Comparison of ENCODE assay signal across 8 mouse cellular contexts in the genomic region with DNA sequence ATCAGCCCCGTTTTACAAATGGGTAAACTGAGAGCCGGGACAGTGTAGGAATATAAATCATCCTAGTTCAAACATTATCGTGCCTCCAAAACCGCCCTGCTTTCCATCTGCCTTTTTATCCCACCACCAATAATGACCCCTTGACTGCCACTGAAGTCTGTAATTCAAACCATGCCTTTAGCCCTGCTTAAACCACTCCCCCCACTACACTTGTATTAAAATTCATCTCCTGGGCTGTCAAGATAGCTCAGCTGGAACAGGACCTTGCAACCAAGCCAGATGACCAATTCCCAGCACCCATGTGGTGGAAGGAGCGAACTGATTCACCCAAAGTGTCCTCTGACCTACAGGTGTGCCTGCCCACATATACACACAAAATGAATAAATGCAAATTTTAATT. TPM values are rescaled to one million over a fixed set of nuclear protein-coding genes. Genes with fewer than 3 reads are reported as not detected.
DNase-seq lines count a peak whose midpoint lies in the region; ATAC-seq and TF ChIP-seq lines count a peak whose summit lies in the region.

No protein-coding gene starts in this region.

- no peak for TF ChIP-seq CTCF in layer of hippocampus, adult 2 months (conservative IDR thresholded peaks at IDR 0.05)

- H3K36me3 ChIP-seq in limb, embryonic 10.5 days, result peaks cover 2% of the 10 kb centered on the region; the same call in 1 of the 2 replicates
- peaks cover 3% of the 10 kb centered on the region for H3K36me3 ChIP-seq in neural tube, embryonic 13.5 days

- H3K9me3 ChIP-seq in limb, embryonic 10.5 days (replicated peaks), result no peaks in the 10 kb centered on the region
- H3K9me3 ChIP-seq in neural tube, embryonic 13.5 days, result no peaks in the 10 kb centered on the region

- H3K27me3 ChIP-seq in limb, embryonic 10.5 days (ENCODE audit: low read depth, poor library complexity, severe bottlenecking), result no peaks in the 10 kb centered on the region
- no peaks in the 10 kb centered on the region for H3K27me3 ChIP-seq in neural tube, embryonic 13.5 days

- H3K27ac ChIP-seq in layer of hippocampus, adult 2 months, result peak overlapping the region; percentile 95; the same call in 1 of the 2 replicates
- H3K27ac ChIP-seq in limb, embryonic 10.5 days, result peak overlapping the region; percentile 85; the same call in 1 of the 2 replicates
- H3K27ac ChIP-seq in neural tube, embryonic 13.5 days (replicated peaks), result no peak overlapping the region

- ATAC-seq in erythroid progenitor cell, adult 5-6 weeks (replicated peaks; ENCODE audit: low FRiP score, poor library complexity, severe bottlenecking), result 0 out of 2 replicates have a peak, but pooled peaks have one; percentile 2
- ATAC-seq in neural tube, embryonic 13.5 days (ENCODE audit: low read depth), result peak; percentile 68

- peak overlapping the region; percentile 92; the same call in 1 of the 2 replicates for H3K9ac ChIP-seq in neural tube, embryonic 13.5 days

- peak overlapping the region; percentile 37 for H3K4me2 ChIP-seq in neural tube, embryonic 13.5 days

- H3K4me3 ChIP-seq in layer of hippocampus, adult 2 months, result peak overlapping the region; percentile 93
- H3K4me3 ChIP-seq in limb, embryonic 10.5 days, result peak overlapping the region; percentile 82
- peak overlapping the region; percentile 85 for H3K4me3 ChIP-seq in neural tube, embryonic 13.5 days

- 18% methylated on average over 5 of the region's 5 CpGs for WGBS in limb, embryonic 10.5 days
- 17% methylated on average over 5 of the region's 5 CpGs for WGBS in neural tube, embryonic 13.5 days

- peaks cover 20% of the 10 kb centered on the region for H3K4me1 ChIP-seq in limb, embryonic 10.5 days
- H3K4me1 ChIP-seq in neural tube, embryonic 13.5 days (replicated peaks), result peaks cover 20% of the 10 kb centered on the region

- DNase-seq in layer of hippocampus, adult 2 months (ENCODE audit: low spot score in 2 of 2), result no peak
- no peak for DNase-seq in layer of hippocampus, postnatal 36 days
- DNase-seq in limb, embryonic 10.5 days (ENCODE audit: low spot score), result no peak
- no peak for DNase-seq in thymus, postnatal 10 days (ENCODE audit: low spot score in 2 of 2)
- DNase-seq in thymus, postnatal 0 days (ENCODE audit: low spot score), result no peak
- no peak for DNase-seq in right cerebral cortex, adult 18-20 months

RNA-seq across cellular contexts. Expression of a gene that starts 0.4 kb away (rescaled TPM):
- 10 to 100 TPM; 69.1 to 75.6 TPM for total RNA-seq in layer of hippocampus, adult 2 months (2021)
- 10 to 100 TPM; 66.2 to 71.8 TPM for total RNA-seq in layer of hippocampus, postnatal 36 days (2021)
- 46.9 and 54.5 TPM in 2 replicates for total RNA-seq in erythroid progenitor cell, adult 5-6 weeks (2015; ENCODE audit: low replicate concordance)
- 65.3 and 66.2 TPM in 2 replicates for total RNA-seq in erythroid progenitor cell, adult 5-6 weeks (2017; ENCODE audit: low replicate concordance)
- polyA plus RNA-seq in limb, embryonic 10.5 days (2016; fragmentation: Nextera tagmentation; extraction: Ambion mirVana), result 6.3 and 8.7 TPM in 2 replicates
- 6.3 and 8.0 TPM in 2 replicates for polyA plus RNA-seq in neural tube, embryonic 13.5 days (2015; fragmentation: Nextera tagmentation; extraction: Ambion mirVana)
- 13.0 and 13.1 TPM in 2 replicates for polyA plus RNA-seq in thymus, postnatal 0 days (2015; fragmentation: Nextera tagmentation; extraction: Ambion mirVana)

RNA-seq across cellular contexts. Expression of a gene that starts 51.5 kb away (rescaled TPM):
- total RNA-seq in layer of hippocampus, adult 2 months (2021), result 1 to 10 TPM; 2.7 TPM
- total RNA-seq in layer of hippocampus, postnatal 36 days (2021), result 1 to 10 TPM; 2.2 to 4.2 TPM
- total RNA-seq in erythroid progenitor cell, adult 5-6 weeks (2015; ENCODE audit: low replicate concordance), result 7.6 and 23.1 TPM in 2 replicates
- 6.3 and 8.2 TPM in 2 replicates for total RNA-seq in erythroid progenitor cell, adult 5-6 weeks (2017; ENCODE audit: low replicate concordance)
- 1.9 and 2.1 TPM in 2 replicates for polyA plus RNA-seq in limb, embryonic 10.5 days (2016; fragmentation: Nextera tagmentation; extraction: Ambion mirVana)
- 3.3 and 3.4 TPM in 2 replicates for polyA plus RNA-seq in neural tube, embryonic 13.5 days (2015; fragmentation: Nextera tagmentation; extraction: Ambion mirVana)
- 12.5 and 12.9 TPM in 2 replicates for polyA plus RNA-seq in thymus, postnatal 0 days (2015; fragmentation: Nextera tagmentation; extraction: Ambion mirVana)
